Mouse (Mus musculus): Measurements from ENCODE around the gene Gm3739. TPM values are rescaled to one million over a fixed set of nuclear protein-coding genes. Genes with fewer than 3 reads are reported as not detected.
"Not testable (repeated sequence)": the region's sequence is repeated elsewhere in the genome, so short reads cannot be mapped to it uniquely, and the experiment has no call there.

Gene Gm3739
- polyA plus RNA-seq (2012; rRNA removed) = not detected in 2 replicates

GRCm38 (mm10) chr14:7314661-7315060, at the start of gene Gm3739:
Gene Gm3739, minus strand, starts transcription at chr14:7315049.
- H3K27me3 ChIP-seq (ENCODE audit: control insufficient read depth, insufficient read depth, low read length); H3K4me1 ChIP-seq (ENCODE audit: control insufficient read depth, insufficient read depth, insufficient read length, low read length); H3K27ac ChIP-seq (ENCODE audit: insufficient read depth, low read depth, low read length); H3K36me3 ChIP-seq (ENCODE audit: control insufficient read depth, insufficient read depth, low read length): not testable (repeated sequence)
- 2% methylated on average over 20 of the region's 35 CpGs for WGBS
- 0 out of 2 replicates have a peak within 1 kb of the TSS, but pooled peaks have one; percentile 16 for H3K4me3 ChIP-seq (ENCODE audit: low read depth, low read length)

- not testable (repeated sequence) for H3K4me1 ChIP-seq (ENCODE audit: control insufficient read depth, insufficient read depth, insufficient read length, low read length); H3K36me3 ChIP-seq (ENCODE audit: control insufficient read depth, insufficient read depth, low read length); H3K27ac ChIP-seq (ENCODE audit: insufficient read depth, low read depth, low read length); H3K4me3 ChIP-seq (ENCODE audit: low read depth, low read length); H3K27me3 ChIP-seq (ENCODE audit: control insufficient read depth, insufficient read depth, low read length)
- WGBS = no CpG with 5 or more reads among the region's 1 CpGs
Measured at GRCm38 (mm10) chr14:7332295-7332694, 17.4 kb upstream of the Gm3739 start, which contains the start of gene Gm5797. Gene Gm5797, minus strand, starts transcription at chr14:7332395.

GRCm38 (mm10) chr14:7315093-7315492, 244 bp upstream of the Gm3739 start:
- 0 out of 2 replicates have a peak overlapping the region, but pooled peaks have one; percentile 16 for H3K4me3 ChIP-seq (ENCODE audit: low read depth, low read length)
- WGBS = 1% methylated on average over 18 of the region's 19 CpGs
- not testable (repeated sequence) for H3K27me3 ChIP-seq (ENCODE audit: control insufficient read depth, insufficient read depth, low read length); H3K4me1 ChIP-seq (ENCODE audit: control insufficient read depth, insufficient read depth, insufficient read length, low read length); H3K27ac ChIP-seq (ENCODE audit: insufficient read depth, low read depth, low read length); H3K36me3 ChIP-seq (ENCODE audit: control insufficient read depth, insufficient read depth, low read length)

GRCm38 (mm10) chr14:7264614-7265013, 50.2 kb downstream of the Gm3739 start, which contains the start of gene Gm3727:
Gene Gm3727, minus strand, starts transcription at chr14:7264714.
- H3K36me3 ChIP-seq (ENCODE audit: control insufficient read depth, insufficient read depth, low read length); H3K4me3 ChIP-seq (ENCODE audit: low read depth, low read length); H3K4me1 ChIP-seq (ENCODE audit: control insufficient read depth, insufficient read depth, insufficient read length, low read length); H3K27me3 ChIP-seq (ENCODE audit: control insufficient read depth, insufficient read depth, low read length); H3K27ac ChIP-seq (ENCODE audit: insufficient read depth, low read depth, low read length): not testable (repeated sequence)
- 53% methylated on average over 3 of the region's 3 CpGs for WGBS

Other genes starting within 250 kb of the Gm3739 start
- gene Gm3696, start 214.4 kb downstream of the Gm3739 start, polyA plus RNA-seq (2012; rRNA removed) = not detected in 2 replicates
- not detected in 2 replicates for gene Gm6676, start 189.6 kb downstream of the Gm3739 start, polyA plus RNA-seq (2012; rRNA removed)
- not detected in 2 replicates for gene Gm3512, start 140.5 kb downstream of the Gm3739 start, polyA plus RNA-seq (2012; rRNA removed)
- gene Gm16434, start 120.5 kb downstream of the Gm3739 start, polyA plus RNA-seq (2012; rRNA removed) = not detected in 2 replicates
- gene Gm3727, start 50.3 kb downstream of the Gm3739 start, polyA plus RNA-seq (2012; rRNA removed) = not detected in 2 replicates
- gene Gm5797, start 17.3 kb upstream of the Gm3739 start, polyA plus RNA-seq (2012; rRNA removed) = not detected in 2 replicates
- not detected in 2 replicates for gene Gm8374, start 50.1 kb upstream of the Gm3739 start, polyA plus RNA-seq (2012; rRNA removed)
- not detected in 2 replicates for gene Gm3755, start 135.9 kb upstream of the Gm3739 start, polyA plus RNA-seq (2012; rRNA removed)
- not detected in 2 replicates for gene Gm3752, start 168.7 kb upstream of the Gm3739 start, polyA plus RNA-seq (2012; rRNA removed)